Mouse (Mus musculus) testis, adult 2 months (tissue): ENCODE measurements around the gene Chd9.

Experiments
- CTCF ChIP-seq: fragments of 200-500 bp; IDR thresholded peaks from 2 replicates; pipeline ENCODE4 v1.5.1; 2012; ENCODE audit warnings: low read depth, mild to moderate bottlenecking, inconsistent platforms, low read length, moderate library complexity; ENCODE audit not compliant: control insufficient read depth, insufficient read depth, insufficient replicate concordance
- POLR2A ChIP-seq: fragments of 200-500 bp; IDR thresholded peaks from 2 replicates; pipeline ENCODE4 v1.6.1; 2012; ENCODE audit warnings: low read depth, mild to moderate bottlenecking, inconsistent platforms, low read length, moderate library complexity; ENCODE audit not compliant: control insufficient read depth

- TF ChIP-seq POLR2A, result no peak
- no peak for TF ChIP-seq CTCF
These were observed 4.6 kb downstream of the Chd9 start for GRCm38 (mm10) chr8:90832576-90833289.
